Mouse (Mus musculus): Measurements from ENCODE around the gene Snai1. TPM values are rescaled to one million over a fixed set of nuclear protein-coding genes. Genes with fewer than 3 reads are reported as not detected.
A peak's percentile ranks its signal among the peaks of the same experiment; 100 is the strongest.

Snai1 gene
- total RNA-seq (2012; rRNA removed), result 0.19 and 0.20 TPM in 2 replicates
- polyA plus RNA-seq (2012; ENCODE audit: insufficient read depth in 1 of 2, insufficient read length in 2 of 2, low read depth in 1 of 2, low replicate concordance in 2 of 2, missing spikeins in 1 of 2), result under 1 TPM in 1 of 2 experiments, not detected in 1; 0.74 TPM

DNA sequence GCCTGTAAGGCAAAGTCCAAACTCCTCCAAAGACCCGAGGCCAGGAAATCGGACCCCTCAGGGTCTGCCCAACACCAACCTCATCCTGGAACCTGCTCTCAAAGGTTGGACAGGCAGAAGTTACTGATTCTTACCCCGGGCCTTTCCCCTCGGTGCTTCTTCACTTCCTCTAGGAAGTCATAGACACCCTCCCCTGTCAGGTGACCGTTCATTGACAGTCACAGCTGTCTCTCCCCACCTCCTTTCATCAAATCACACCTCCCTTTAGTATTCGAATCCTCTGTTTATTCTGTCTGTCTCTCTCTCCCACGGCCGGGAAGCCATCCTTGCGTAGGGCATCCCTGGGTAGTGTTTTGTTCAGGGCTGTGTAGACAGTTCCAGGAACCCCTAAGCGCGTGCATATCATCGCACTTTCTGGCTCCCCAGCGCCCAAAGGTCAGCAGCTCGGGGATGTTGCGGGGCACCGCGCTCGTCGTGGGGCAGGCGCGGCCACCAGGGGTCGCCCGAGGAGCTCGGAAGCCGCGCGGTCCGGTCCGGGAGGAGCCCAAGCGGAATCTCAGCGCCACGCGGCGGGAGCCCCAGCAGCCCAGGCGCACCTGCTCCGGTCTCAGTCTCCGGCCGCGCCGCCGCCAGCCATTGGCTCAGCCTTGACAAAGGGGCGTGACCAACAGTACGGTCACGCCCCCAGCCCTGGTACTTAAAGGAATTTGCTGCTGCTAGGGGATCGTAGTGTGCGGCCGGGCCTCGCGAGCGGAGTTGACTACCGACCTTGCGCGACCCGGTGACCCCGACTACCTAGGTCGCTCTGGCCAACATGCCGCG, at the start of gene Snai1:
Gene Snai1, plus strand, starts transcription at position 720 of the 822 bp plus-strand sequence.
- H3K27ac ChIP-seq (ENCODE audit: control insufficient read depth, low read depth, low read length), result no peak within 1 kb of the TSS
- peak within 1 kb of the TSS; percentile 56 to 60 for H3K4me3 ChIP-seq (ENCODE audit: control insufficient read depth in 1 of 2, insufficient read depth in 1 of 2, low read depth in 2 of 2, low read length in 2 of 2)
- H3K36me3 ChIP-seq (ENCODE audit: control insufficient read depth in 1 of 2, insufficient read depth in 2 of 2, low read length in 2 of 2), result peaks cover 0 to 19% of the 10 kb centered on the region in 2 experiments; a peak in 2 of 4 replicates
- H3K9ac ChIP-seq (ENCODE audit: control insufficient read depth, low read depth, low read length, poor library complexity, severe bottlenecking), result peak within 1 kb of the TSS; percentile 63
- H3K79me2 ChIP-seq (ENCODE audit: control insufficient read depth, insufficient read depth, low read length, poor library complexity), result no peaks in the 10 kb centered on the region; the same call in 1 of the 2 replicates
- no peaks in the 10 kb centered on the region for H3K27me3 ChIP-seq (ENCODE audit: control insufficient read depth in 1 of 2, insufficient read depth in 2 of 2, low read length in 2 of 2)
- no peak for TF ChIP-seq UBTF (IDR thresholded peaks at IDR 0.05; ENCODE audit: borderline replicate concordance, insufficient read depth, low read depth, low read length)
- peak; percentile 51; the same call in 1 of the 2 replicates for TF ChIP-seq HCFC1 (IDR thresholded peaks at IDR 0.05; ENCODE audit: low read depth, low read length)
- peak; percentile 34; the same call in 1 of the 2 replicates for TF ChIP-seq BHLHE40 (IDR thresholded peaks at IDR 0.05; ENCODE audit: borderline replicate concordance, low read depth, low read length)
- TF ChIP-seq RCOR1 (IDR thresholded peaks at IDR 0.05; ENCODE audit: low read depth, low read length), result no peak; the same call in 1 of the 2 replicates
- TF ChIP-seq RAD21 (IDR thresholded peaks at IDR 0.05; ENCODE audit: low read depth, low read length), result peak; percentile 37
- no peak for TF ChIP-seq ZC3H11A (IDR thresholded peaks at IDR 0.05; ENCODE audit: low read depth, low read length)
- TF ChIP-seq MYC (IDR thresholded peaks at IDR 0.05; ENCODE audit: low read depth, low read length), result peak; percentile 35
- peak; percentile 76; the same call in 1 of the 2 replicates for TF ChIP-seq MXI1 (IDR thresholded peaks at IDR 0.05; ENCODE audit: low read depth, low read length)
- TF ChIP-seq CHD1 (IDR thresholded peaks at IDR 0.05; ENCODE audit: low read depth, low read length), result no peak
- peak; percentile 84; the same call in 1 of the 2 replicates for TF ChIP-seq SIN3A (IDR thresholded peaks at IDR 0.05; ENCODE audit: low read length)
- TF ChIP-seq ETS1 (IDR thresholded peaks at IDR 0.05; ENCODE audit: low read depth, low read length), result peak; percentile 44
- TF ChIP-seq TBP (IDR thresholded peaks at IDR 0.05; ENCODE audit: low read depth, low read length), result peak; percentile 53; the same call in 1 of the 2 replicates
- TF ChIP-seq USF1 (IDR thresholded peaks at IDR 0.05; ENCODE audit: low read depth, low read length), result peak; percentile 86
- peak; percentile 57 for TF ChIP-seq SMC3 (IDR thresholded peaks at IDR 0.05; ENCODE audit: low read depth, low read length)
- no peak for TF ChIP-seq MAFK (IDR thresholded peaks at IDR 0.05; ENCODE audit: borderline replicate concordance, low read depth, low read length)
- TF ChIP-seq CTCF (IDR thresholded peaks at IDR 0.05 in 2 of 3, conservative IDR thresholded peaks at IDR 0.05 in 1 of 3; ENCODE audit: control insufficient read depth in 1 of 3, insufficient read depth in 1 of 3, low read depth in 2 of 3, low read length in 3 of 3, poor library complexity in 1 of 3, severe bottlenecking in 1 of 3), result peak in 2 of 3 experiments; percentile 61 to 83; a peak in 5 of 6 replicates
- TF ChIP-seq POLR2AphosphoS2 (IDR thresholded peaks at IDR 0.05; ENCODE audit: low read length), result no peak
- peak; percentile 46; the same call in 1 of the 2 replicates for TF ChIP-seq ELF1 (IDR thresholded peaks at IDR 0.05; ENCODE audit: low read depth, low read length)
- peak; percentile 46; the same call in 1 of the 2 replicates for TF ChIP-seq NRF1 (IDR thresholded peaks at IDR 0.05; ENCODE audit: insufficient read depth, low read depth, low read length, poor library complexity, severe bottlenecking)
- no peak for TF ChIP-seq MAZ (IDR thresholded peaks at IDR 0.05; ENCODE audit: low read depth, low read length)
- TF ChIP-seq POLR2A (IDR thresholded peaks at IDR 0.05; ENCODE audit: control insufficient read depth in 1 of 2, insufficient read depth in 1 of 2, low read depth in 1 of 2, low read length in 2 of 2, poor library complexity in 1 of 2), result peak; percentile 23 to 53; a peak in 2 of 4 replicates
- peak; percentile 63; the same call in 1 of the 2 replicates for TF ChIP-seq MAX (IDR thresholded peaks at IDR 0.05; ENCODE audit: low read length)
- peaks cover 14 to 20% of the 10 kb centered on the region in 2 experiments for H3K4me1 ChIP-seq (ENCODE audit: control insufficient read depth in 1 of 2, insufficient read depth in 2 of 2, low read length in 2 of 2)
- H3K9me3 ChIP-seq (replicated peaks; ENCODE audit: insufficient read depth, low read length), result no peaks in the 10 kb centered on the region
- peak; percentile 93 for DNase-seq (ENCODE audit: low read depth, low spot score)
